Mouse (Mus musculus): ENCODE data around the gene Abhd2. TPM values are rescaled to one million over a fixed set of nuclear protein-coding genes. Genes with fewer than 3 reads are reported as not detected.

The Abhd2 gene
- total RNA-seq, 2 experiments from 2014 or later = 69.6 to 70.8 TPM

GRCm38 (mm10) chr7:79362208-79362607, 89.2 kb downstream of the Abhd2 start:
- TF ChIP-seq CTCF (conservative IDR thresholded peaks at IDR 0.05) = no peak
- peak in 1 of 2 experiments; percentile 55 for DNase-seq (ENCODE audit: low spot score in 2 of 2)
- Histone ChIP-seq H3K4me3 (no peak overlapping the region), H3K27ac (peak overlapping the region; percentile 87)

GRCm38 (mm10) chr7:79362830-79363229, 89.8 kb downstream of the Abhd2 start:
- peak overlapping the region; percentile 87 for H3K27ac ChIP-seq

GRCm38 (mm10) chr7:79363370-79364043, 90.5 kb downstream of the Abhd2 start:
- no peak for DNase-seq (ENCODE audit: low spot score in 2 of 2)
- peak overlapping the region; percentile 87 for H3K27ac ChIP-seq
- no peak for TF ChIP-seq CTCF (conservative IDR thresholded peaks at IDR 0.05)

More at GRCm38 (mm10) chr7:79362830-79363229, 89.8 kb downstream of the Abhd2 start:
- no peak for TF ChIP-seq CTCF (conservative IDR thresholded peaks at IDR 0.05)
- no peak overlapping the region for H3K4me3 ChIP-seq
- DNase-seq (ENCODE audit: low spot score in 2 of 2) = no peak

GRCm38 (mm10) chr7:79368664-79369063, 95.7 kb downstream of the Abhd2 start:
- no peak for TF ChIP-seq CTCF (conservative IDR thresholded peaks at IDR 0.05)
- Histone ChIP-seq H3K4me3 (no peak overlapping the region), H3K27ac (no peak overlapping the region)
- DNase-seq (ENCODE audit: low spot score in 2 of 2) = no peak

More at GRCm38 (mm10) chr7:79363370-79364043, 90.5 kb downstream of the Abhd2 start:
- H3K4me3 ChIP-seq = no peak overlapping the region

- TF ChIP-seq CTCF (conservative IDR thresholded peaks at IDR 0.05) = no peak
- no peak overlapping the region for H3K27ac ChIP-seq
- DNase-seq (ENCODE audit: low spot score in 2 of 2) = no peak
- H3K4me3 ChIP-seq = no peak overlapping the region
These were observed 96.4 kb downstream of the Abhd2 start for GRCm38 (mm10) chr7:79369416-79369815.

- H3K4me3 ChIP-seq = no peak overlapping the region
- H3K27ac ChIP-seq = no peak overlapping the region
- peak; percentile 97 for TF ChIP-seq CTCF (conservative IDR thresholded peaks at IDR 0.05)
- DNase-seq (ENCODE audit: low spot score in 2 of 2) = peak in 1 of 2 experiments; percentile 80
These were observed 98.4 kb downstream of the Abhd2 start for GRCm38 (mm10) chr7:79371321-79371879.

- no peak for DNase-seq (ENCODE audit: low spot score in 2 of 2)
- Histone ChIP-seq H3K27ac (no peak overlapping the region), H3K4me3 (no peak overlapping the region)
- no peak for TF ChIP-seq CTCF (conservative IDR thresholded peaks at IDR 0.05)
These were observed 101.0 kb downstream of the Abhd2 start for GRCm38 (mm10) chr7:79374017-79374416.

GRCm38 (mm10) chr7:79375594-79375993, 102.6 kb downstream of the Abhd2 start:
- H3K4me3 ChIP-seq = no peak overlapping the region
- no peak for TF ChIP-seq CTCF (conservative IDR thresholded peaks at IDR 0.05)
- H3K27ac ChIP-seq = no peak overlapping the region
- no peak for DNase-seq (ENCODE audit: low spot score in 2 of 2)

- no peak overlapping the region for H3K27ac ChIP-seq
- DNase-seq (ENCODE audit: low spot score in 2 of 2) = no peak
- no peak overlapping the region for H3K4me3 ChIP-seq
- TF ChIP-seq CTCF (conservative IDR thresholded peaks at IDR 0.05) = no peak
These were observed 103.7 kb downstream of the Abhd2 start for GRCm38 (mm10) chr7:79376516-79377275.

GRCm38 (mm10) chr7:79386422-79387133, 113.6 kb downstream of the Abhd2 start, which contains the start of gene Rlbp1:
Gene Rlbp1, minus strand, starts transcription at chr7:79387048.
- no peak for TF ChIP-seq CTCF (conservative IDR thresholded peaks at IDR 0.05)
- peak within 1 kb of the TSS; percentile 18; the same call in 1 of the 2 replicates for H3K4me3 ChIP-seq
- H3K27ac ChIP-seq = peak within 1 kb of the TSS; percentile 75
- peak; percentile 19 to 27 for DNase-seq (ENCODE audit: low spot score in 2 of 2)

GRCm38 (mm10) chr7:79387140-79387539, 114.1 kb downstream of the Abhd2 start:
- H3K4me3 ChIP-seq = no peak overlapping the region
- no peak for DNase-seq (ENCODE audit: low spot score in 2 of 2)
- TF ChIP-seq CTCF (conservative IDR thresholded peaks at IDR 0.05) = no peak
- peak overlapping the region; percentile 75; the same call in 1 of the 2 replicates for H3K27ac ChIP-seq

- no peak for DNase-seq (ENCODE audit: low spot score in 2 of 2)
- Histone ChIP-seq H3K4me3 (no peak overlapping the region), H3K27ac (0 out of 2 replicates have a peak overlapping the region, but pooled peaks have one; percentile 32)
- no peak for TF ChIP-seq CTCF (conservative IDR thresholded peaks at IDR 0.05)
These were observed 115.0 kb downstream of the Abhd2 start for GRCm38 (mm10) chr7:79387991-79388390.

All from layer of hippocampus, adult 2 months (tissue).